14 mouse cellular contexts compared by ENCODE assay signal in genomic region chr5:124005151-124005500, GRCm38 (mm10). TPM values are rescaled to one million over a fixed set of nuclear protein-coding genes. Genes with fewer than 3 reads are reported as not detected.
DNase-seq lines count a peak whose midpoint lies in the region; ATAC-seq and TF ChIP-seq lines count a peak whose summit lies in the region.
"Had no signal": no experiment of that assay in that cellular context is flagged by ENCODE, and none has a peak within 500 bp of the region (broad histone marks: within the 10 kb centered on the region; RNA-seq: fewer than 3 reads in every experiment).

No protein-coding gene starts in this region.

- H3K27me3 ChIP-seq in forebrain, embryonic 14.5 days (replicated peaks; ENCODE audit: control insufficient read depth, insufficient read depth, low read length): no peaks in the 10 kb centered on the region
- H3K27me3 ChIP-seq in forebrain, embryonic 10.5 days (ENCODE audit: poor library complexity, severe bottlenecking): no peaks in the 10 kb centered on the region
- no peaks in the 10 kb centered on the region for H3K27me3 ChIP-seq in kidney, postnatal 0 days (ENCODE audit: insufficient read depth, low read length)
- no peaks in the 10 kb centered on the region for H3K27me3 ChIP-seq in kidney, embryonic 14.5 days (ENCODE audit: control insufficient read depth, insufficient read depth, low read length)
- H3K27me3 ChIP-seq in midbrain, embryonic 15.5 days (replicated peaks): no peaks in the 10 kb centered on the region
- H3K27me3 ChIP-seq in midbrain, postnatal 0 days (ENCODE audit: insufficient read depth, low read length): no peaks in the 10 kb centered on the region
- H3K27me3 ChIP-seq in stomach, embryonic 16.5 days (ENCODE audit: control insufficient read depth, insufficient read depth, low read length): no peaks in the 10 kb centered on the region

- no peak overlapping the region for H3K4me2 ChIP-seq in forebrain, embryonic 14.5 days (ENCODE audit: low read length)
- no peak overlapping the region for H3K4me2 ChIP-seq in kidney, postnatal 0 days (ENCODE audit: low read length)
- H3K4me2 ChIP-seq in kidney, embryonic 14.5 days (replicated peaks; ENCODE audit: low read depth, low read length): no peak overlapping the region
- H3K4me2 ChIP-seq in midbrain, embryonic 15.5 days: no peak overlapping the region
- no peak overlapping the region for H3K4me2 ChIP-seq in midbrain, postnatal 0 days (ENCODE audit: low read depth, low read length, poor library complexity, severe bottlenecking)
- H3K4me2 ChIP-seq in stomach, embryonic 16.5 days (ENCODE audit: low read depth, low read length): no peak overlapping the region

- no peak overlapping the region for H3K9ac ChIP-seq in forebrain, embryonic 14.5 days (ENCODE audit: low read length)
- H3K9ac ChIP-seq in kidney, postnatal 0 days (ENCODE audit: low read depth, low read length): no peak overlapping the region
- H3K9ac ChIP-seq in kidney, embryonic 14.5 days (ENCODE audit: low read depth, low read length): no peak overlapping the region
- H3K9ac ChIP-seq in midbrain, embryonic 15.5 days: no peak overlapping the region
- H3K9ac ChIP-seq in midbrain, postnatal 0 days (replicated peaks; ENCODE audit: low read length, poor library complexity, severe bottlenecking): no peak overlapping the region
- no peak overlapping the region for H3K9ac ChIP-seq in stomach, embryonic 16.5 days (ENCODE audit: low read length)

- peaks cover 86% of the 10 kb centered on the region for H3K36me3 ChIP-seq in forebrain, embryonic 14.5 days (ENCODE audit: control insufficient read depth, insufficient read depth, low read length)
- H3K36me3 ChIP-seq in forebrain, embryonic 10.5 days (replicated peaks): peaks cover 83% of the 10 kb centered on the region
- H3K36me3 ChIP-seq in kidney, postnatal 0 days (ENCODE audit: insufficient read depth, low read length): peaks cover 47% of the 10 kb centered on the region
- H3K36me3 ChIP-seq in kidney, embryonic 14.5 days (ENCODE audit: control insufficient read depth, insufficient read depth, low read length): peaks cover 59% of the 10 kb centered on the region
- H3K36me3 ChIP-seq in midbrain, embryonic 15.5 days (replicated peaks): peaks cover 38% of the 10 kb centered on the region
- H3K36me3 ChIP-seq in midbrain, postnatal 0 days (ENCODE audit: insufficient read depth, low read length): peaks cover 57% of the 10 kb centered on the region
- peaks cover 19% of the 10 kb centered on the region for H3K36me3 ChIP-seq in stomach, embryonic 16.5 days (ENCODE audit: control insufficient read depth, insufficient read depth, low read length)

- WGBS in forebrain, embryonic 14.5 days: 87% methylated on average over 15 of the region's 15 CpGs
- WGBS in forebrain, embryonic 10.5 days: 94% methylated on average over 15 of the region's 15 CpGs
- 90% methylated on average over 15 of the region's 15 CpGs for WGBS in kidney, postnatal 0 days
- 94% methylated on average over 15 of the region's 15 CpGs for WGBS in kidney, embryonic 14.5 days
- 89% methylated on average over 14 of the region's 15 CpGs for WGBS in midbrain, embryonic 15.5 days
- 85% methylated on average over 15 of the region's 15 CpGs for WGBS in midbrain, postnatal 0 days
- 88% methylated on average over 15 of the region's 15 CpGs for WGBS in stomach, embryonic 16.5 days

- TF ChIP-seq CTCF in kidney, postnatal 0 days (IDR thresholded peaks at IDR 0.05; ENCODE audit: low read depth): no peak
- no peak for TF ChIP-seq CTCF in midbrain, postnatal 0 days (IDR thresholded peaks at IDR 0.05)

- DNase-seq in forebrain, embryonic 14.5 days (ENCODE audit: low spot score): no peak
- DNase-seq in forebrain, embryonic 10.5 days (ENCODE audit: extremely low spot score, low spot score): no peak
- DNase-seq in kidney, postnatal 0 days (ENCODE audit: low spot score): no peak
- no peak for DNase-seq in midbrain, postnatal 0 days (ENCODE audit: low spot score)
- no peak for DNase-seq in adrenal gland, adult (ENCODE audit: inconsistent age in 2 of 2, low spot score in 1 of 2)
- DNase-seq: gastrocnemius, postnatal 36 days; heart, postnatal 10 days; lung, adult 18-20 months had no signal

- no peaks in the 10 kb centered on the region for H3K9me3 ChIP-seq in forebrain, embryonic 14.5 days (replicated peaks; ENCODE audit: control insufficient read depth, low read length)
- no peaks in the 10 kb centered on the region for H3K9me3 ChIP-seq in forebrain, embryonic 10.5 days
- H3K9me3 ChIP-seq in kidney, postnatal 0 days (replicated peaks; ENCODE audit: low read length): no peaks in the 10 kb centered on the region
- H3K9me3 ChIP-seq in kidney, embryonic 14.5 days (ENCODE audit: control insufficient read depth, low read length): no peaks in the 10 kb centered on the region
- no peaks in the 10 kb centered on the region for H3K9me3 ChIP-seq in midbrain, embryonic 15.5 days
- H3K9me3 ChIP-seq in midbrain, postnatal 0 days (ENCODE audit: low read length): no peaks in the 10 kb centered on the region
- no peaks in the 10 kb centered on the region for H3K9me3 ChIP-seq in stomach, embryonic 16.5 days (replicated peaks; ENCODE audit: control insufficient read depth, low read length)
- H3K9me3 ChIP-seq: heart, embryonic 10.5 days; limb, embryonic 10.5 days had no signal

- no peak overlapping the region for H3K4me3 ChIP-seq in forebrain, embryonic 14.5 days (ENCODE audit: low read depth, low read length)
- H3K4me3 ChIP-seq in forebrain, embryonic 10.5 days: no peak overlapping the region
- H3K4me3 ChIP-seq in kidney, postnatal 0 days (replicated peaks; ENCODE audit: low read depth, low read length): no peak overlapping the region
- no peak overlapping the region for H3K4me3 ChIP-seq in kidney, embryonic 14.5 days (ENCODE audit: low read length)
- no peak overlapping the region for H3K4me3 ChIP-seq in midbrain, embryonic 15.5 days
- no peak overlapping the region for H3K4me3 ChIP-seq in midbrain, postnatal 0 days (ENCODE audit: low read depth, low read length)
- H3K4me3 ChIP-seq in stomach, embryonic 16.5 days (replicated peaks; ENCODE audit: low read length): no peak overlapping the region
- H3K4me3 ChIP-seq: erythroblast, embryonic 14.5 days; heart, embryonic 10.5 days; limb, embryonic 10.5 days had no signal

- ATAC-seq in forebrain, embryonic 14.5 days: no peak
- no peak for ATAC-seq in kidney, postnatal 0 days (replicated peaks; ENCODE audit: low FRiP score, low read depth)
- no peak for ATAC-seq in kidney, embryonic 14.5 days (ENCODE audit: low FRiP score, low TSS enrichment)
- no peak for ATAC-seq in midbrain, embryonic 15.5 days (replicated peaks)
- no peak for ATAC-seq in midbrain, postnatal 0 days (ENCODE audit: low FRiP score)
- ATAC-seq in stomach, embryonic 16.5 days (ENCODE audit: insufficient read depth, low FRiP score): no peak

- H3K4me1 ChIP-seq in forebrain, embryonic 14.5 days (ENCODE audit: control insufficient read depth, insufficient read depth, low read length): no peaks in the 10 kb centered on the region
- H3K4me1 ChIP-seq in forebrain, embryonic 10.5 days: peaks cover 4% of the 10 kb centered on the region; the same call in 1 of the 2 replicates
- 0 out of 2 replicates have a peak, but pooled peaks cover 2% of the 10 kb centered on the region for H3K4me1 ChIP-seq in kidney, postnatal 0 days (replicated peaks; ENCODE audit: insufficient read depth, low read length)
- H3K4me1 ChIP-seq in kidney, embryonic 14.5 days (ENCODE audit: control insufficient read depth, insufficient read depth, low read length): peaks cover 3% of the 10 kb centered on the region
- H3K4me1 ChIP-seq in midbrain, embryonic 15.5 days: peaks cover 8% of the 10 kb centered on the region
- H3K4me1 ChIP-seq in midbrain, postnatal 0 days (ENCODE audit: insufficient read depth, low read length): peaks cover 2% of the 10 kb centered on the region; the same call in 1 of the 2 replicates
- peaks cover under 1% of the 10 kb centered on the region for H3K4me1 ChIP-seq in stomach, embryonic 16.5 days (ENCODE audit: control insufficient read depth, insufficient read depth, low read length)
- H3K4me1 ChIP-seq: limb, embryonic 10.5 days had no signal

- 0 out of 2 replicates have a peak overlapping the region, but pooled peaks have one; percentile 21 for H3K27ac ChIP-seq in forebrain, embryonic 14.5 days (ENCODE audit: low read depth, low read length)
- no peak overlapping the region for H3K27ac ChIP-seq in forebrain, embryonic 10.5 days
- H3K27ac ChIP-seq in kidney, postnatal 0 days: peak overlapping the region; percentile 47
- H3K27ac ChIP-seq in kidney, embryonic 14.5 days (ENCODE audit: low read depth, low read length): no peak overlapping the region
- H3K27ac ChIP-seq in midbrain, embryonic 15.5 days: peak overlapping the region; percentile 17; the same call in 1 of the 2 replicates
- no peak overlapping the region for H3K27ac ChIP-seq in midbrain, postnatal 0 days (ENCODE audit: low read depth, low read length)
- H3K27ac ChIP-seq in stomach, embryonic 16.5 days (ENCODE audit: low read length): 0 out of 2 replicates have a peak overlapping the region, but pooled peaks have one; percentile 7
- H3K27ac ChIP-seq: heart, embryonic 10.5 days; limb, embryonic 10.5 days had no signal

RNA-seq across cellular contexts. Expression of gene Vps37b, which starts 26.9 kb away (rescaled TPM):
- 70.5 and 86.6 TPM in 2 replicates for polyA plus RNA-seq in forebrain, embryonic 14.5 days (2014; fragmentation: Nextera tagmentation; extraction: Ambion mirVana)
- polyA plus RNA-seq in forebrain, embryonic 10.5 days (2016; fragmentation: Nextera tagmentation; extraction: Ambion mirVana): 50.8 and 51.2 TPM in 2 replicates
- 30.7 and 31.7 TPM in 2 replicates for polyA plus RNA-seq in kidney, postnatal 0 days (2015; fragmentation: Nextera tagmentation; extraction: Ambion mirVana)
- polyA plus RNA-seq in kidney, embryonic 14.5 days (2014; fragmentation: Nextera tagmentation; extraction: Ambion mirVana): 20.2 and 27.6 TPM in 2 replicates
- 66.7 and 73.7 TPM in 2 replicates for polyA plus RNA-seq in midbrain, embryonic 15.5 days (2015; fragmentation: Nextera tagmentation; extraction: Ambion mirVana)
- total RNA-seq in midbrain, postnatal 0 days (2014; rRNA removed): 52.3 and 75.5 TPM in 2 replicates
- 54.3 and 56.2 TPM in 2 replicates for polyA plus RNA-seq in midbrain, postnatal 0 days (2015; fragmentation: Nextera tagmentation; extraction: Ambion mirVana)
- 39.6 and 44.4 TPM in 2 replicates for polyA plus RNA-seq in stomach, embryonic 16.5 days (2015; fragmentation: Nextera tagmentation; extraction: Ambion mirVana)

RNA-seq across cellular contexts. Expression of gene Hip1r, which starts 31.7 kb away (rescaled TPM):
- 12.4 and 27.1 TPM in 2 replicates for polyA plus RNA-seq in forebrain, embryonic 14.5 days (2014; fragmentation: Nextera tagmentation; extraction: Ambion mirVana)
- 7.7 and 11.1 TPM in 2 replicates for polyA plus RNA-seq in forebrain, embryonic 10.5 days (2016; fragmentation: Nextera tagmentation; extraction: Ambion mirVana)
- polyA plus RNA-seq in kidney, postnatal 0 days (2015; fragmentation: Nextera tagmentation; extraction: Ambion mirVana): 24.8 and 28.4 TPM in 2 replicates
- polyA plus RNA-seq in kidney, embryonic 14.5 days (2014; fragmentation: Nextera tagmentation; extraction: Ambion mirVana): 11.0 and 13.0 TPM in 2 replicates
- 29.8 and 30.7 TPM in 2 replicates for polyA plus RNA-seq in midbrain, embryonic 15.5 days (2015; fragmentation: Nextera tagmentation; extraction: Ambion mirVana)
- 42.9 and 45.4 TPM in 2 replicates for total RNA-seq in midbrain, postnatal 0 days (2014; rRNA removed)
- polyA plus RNA-seq in midbrain, postnatal 0 days (2015; fragmentation: Nextera tagmentation; extraction: Ambion mirVana): 25.8 and 30.8 TPM in 2 replicates
- polyA plus RNA-seq in stomach, embryonic 16.5 days (2015; fragmentation: Nextera tagmentation; extraction: Ambion mirVana): 31.2 and 35.2 TPM in 2 replicates

Comparison
In these comparisons a context has a peak if more than half of its experiments do, and no peak if none do; other contexts are left out.
1. H3K27ac ChIP-seq: peak in forebrain, embryonic 14.5 days (single experiment), kidney, postnatal 0 days (single experiment), midbrain, embryonic 15.5 days (single experiment) and stomach, embryonic 16.5 days (single experiment); none in forebrain, embryonic 10.5 days (single experiment), kidney, embryonic 14.5 days (single experiment) and midbrain, postnatal 0 days (single experiment).